Mouse (Mus musculus) frontal cortex, postnatal 25 days (tissue): ENCODE results near the gene Bcl7a.

Experiments used
- DNase-seq, 2 experiments: peaks; one replicate each; pipeline ENCODE4 v3.0.0; 2022; ENCODE audit warnings: low spot score in 2 of 2

The Bcl7a gene

GRCm38 (mm10) chr5:123343707-123344627, at the start of gene Bcl7a:
TSS of gene Bcl7a (plus strand) at chr5:123343834.
- peak; percentile 92 to 93 for DNase-seq

- DNase-seq, result no peak
Observed at GRCm38 (mm10) chr5:123294653-123295052, 49.0 kb upstream of the Bcl7a start.

- no peak for DNase-seq
Observed at GRCm38 (mm10) chr5:123296224-123296806, 47.3 kb upstream of the Bcl7a start.

GRCm38 (mm10) chr5:123296972-123297754, 46.5 kb upstream of the Bcl7a start:
- DNase-seq, result no peak

GRCm38 (mm10) chr5:123297830-123298229, 45.8 kb upstream of the Bcl7a start:
- no peak for DNase-seq

- no peak for DNase-seq
Observed at GRCm38 (mm10) chr5:123298526-123298925, 45.1 kb upstream of the Bcl7a start.

GRCm38 (mm10) chr5:123300496-123301034, 43.1 kb upstream of the Bcl7a start:
- DNase-seq, result no peak

- no peak for DNase-seq
Observed at GRCm38 (mm10) chr5:123301780-123302521, 41.7 kb upstream of the Bcl7a start.

- no peak for DNase-seq
Observed at GRCm38 (mm10) chr5:123307630-123308282, 35.9 kb upstream of the Bcl7a start.

GRCm38 (mm10) chr5:123309816-123310215, 33.8 kb upstream of the Bcl7a start:
- DNase-seq, result no peak

GRCm38 (mm10) chr5:123310221-123310620, 33.4 kb upstream of the Bcl7a start:
- DNase-seq, result no peak

- DNase-seq, result no peak
Observed at GRCm38 (mm10) chr5:123313058-123313630, 30.5 kb upstream of the Bcl7a start.

GRCm38 (mm10) chr5:123313851-123314380, 29.7 kb upstream of the Bcl7a start:
- no peak for DNase-seq

- DNase-seq, result no peak
Observed at GRCm38 (mm10) chr5:123315219-123315866, 28.3 kb upstream of the Bcl7a start.

GRCm38 (mm10) chr5:123317992-123318391, 25.6 kb upstream of the Bcl7a start:
- no peak for DNase-seq

GRCm38 (mm10) chr5:123320136-123320535, 23.5 kb upstream of the Bcl7a start:
- DNase-seq, result no peak

- no peak for DNase-seq
Observed at GRCm38 (mm10) chr5:123324242-123324641, 19.4 kb upstream of the Bcl7a start.

- peak in 1 of 2 experiments; percentile 10 for DNase-seq
Observed at GRCm38 (mm10) chr5:123326006-123326750, 17.5 kb upstream of the Bcl7a start.

- DNase-seq, result peak in 1 of 2 experiments; percentile 24
Observed at GRCm38 (mm10) chr5:123326751-123327148, 16.9 kb upstream of the Bcl7a start.
